Mouse (Mus musculus): ENCODE data around the gene Miga1.
A peak's percentile ranks its signal among the peaks of the same experiment; 100 is the strongest.
"Not testable (repeated sequence)": the region's sequence is repeated elsewhere in the genome, so short reads cannot be mapped to it uniquely, and the experiment has no call there.

Miga1 gene

DNA sequence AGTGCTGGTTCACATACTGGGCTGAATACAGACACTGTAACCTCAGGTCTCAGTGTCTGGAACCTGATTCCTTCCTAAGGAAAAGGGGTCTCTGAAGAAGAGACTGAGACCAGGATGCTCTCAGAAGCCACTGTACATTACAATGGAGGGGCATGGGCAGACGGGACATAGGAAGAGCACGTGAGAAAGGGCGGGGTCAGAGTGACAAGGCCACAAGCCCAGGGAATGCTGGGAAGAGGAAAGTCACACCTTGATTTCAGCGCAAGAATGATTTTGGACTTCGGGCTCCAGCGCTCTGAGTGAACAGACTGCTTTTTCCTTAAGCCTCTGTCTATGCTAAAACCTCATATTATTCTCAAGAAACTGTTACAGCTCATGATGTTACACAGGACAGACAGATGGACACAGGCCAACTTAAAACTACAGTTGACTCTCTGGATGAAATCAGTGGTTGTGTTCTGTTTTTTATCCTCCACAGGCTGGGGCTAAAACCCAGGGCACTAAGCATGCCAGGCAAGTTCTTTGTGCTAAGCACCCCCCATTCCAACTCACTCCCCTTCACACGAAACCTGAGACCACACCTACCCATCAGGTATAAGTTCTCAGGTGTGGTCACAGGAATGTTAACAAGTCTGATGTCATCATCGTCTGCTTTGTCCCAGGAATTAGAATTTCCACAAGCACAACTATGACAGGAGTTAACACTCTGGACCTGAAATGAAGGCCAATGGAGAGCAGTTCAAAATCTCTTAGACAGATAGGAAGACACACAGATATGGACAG lies 18.3 kb downstream of the Miga1 start:
- DNase-seq (ENCODE audit: low read depth, low spot score) = no peak

DNA sequence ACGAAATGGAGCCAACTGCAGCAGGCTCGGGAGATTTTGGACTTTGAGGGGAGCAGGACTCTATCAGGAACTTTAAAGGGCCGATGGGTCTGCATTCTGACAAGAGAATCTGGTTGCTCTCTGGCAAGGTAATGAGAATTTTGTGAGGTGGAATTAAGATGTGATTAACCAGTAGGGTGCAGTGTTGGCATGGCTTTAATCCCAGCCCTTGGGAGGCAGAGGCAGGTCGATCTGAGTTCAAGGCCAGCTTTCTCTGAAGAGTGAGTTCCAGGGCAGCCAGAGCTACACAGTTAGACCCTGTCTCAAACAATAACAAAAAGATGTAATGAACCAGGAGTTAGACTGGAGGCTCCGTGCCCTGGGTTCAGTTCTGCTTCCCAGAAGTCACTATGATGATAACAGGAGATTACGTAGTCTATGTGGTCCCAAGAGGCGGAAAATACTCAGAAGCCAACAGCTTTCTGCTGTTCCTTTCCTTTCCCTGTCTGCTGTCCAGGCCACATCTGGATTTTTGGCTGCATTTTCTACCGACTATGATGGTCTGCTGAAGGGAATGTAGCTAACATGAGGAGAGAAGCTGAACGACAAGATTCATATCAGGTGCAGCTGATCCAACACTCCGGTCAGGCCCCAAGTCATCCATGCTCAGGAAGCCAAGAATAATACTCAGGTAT lies 19.1 kb downstream of the Miga1 start:
- no peak for DNase-seq (ENCODE audit: low read depth, low spot score)

DNA sequence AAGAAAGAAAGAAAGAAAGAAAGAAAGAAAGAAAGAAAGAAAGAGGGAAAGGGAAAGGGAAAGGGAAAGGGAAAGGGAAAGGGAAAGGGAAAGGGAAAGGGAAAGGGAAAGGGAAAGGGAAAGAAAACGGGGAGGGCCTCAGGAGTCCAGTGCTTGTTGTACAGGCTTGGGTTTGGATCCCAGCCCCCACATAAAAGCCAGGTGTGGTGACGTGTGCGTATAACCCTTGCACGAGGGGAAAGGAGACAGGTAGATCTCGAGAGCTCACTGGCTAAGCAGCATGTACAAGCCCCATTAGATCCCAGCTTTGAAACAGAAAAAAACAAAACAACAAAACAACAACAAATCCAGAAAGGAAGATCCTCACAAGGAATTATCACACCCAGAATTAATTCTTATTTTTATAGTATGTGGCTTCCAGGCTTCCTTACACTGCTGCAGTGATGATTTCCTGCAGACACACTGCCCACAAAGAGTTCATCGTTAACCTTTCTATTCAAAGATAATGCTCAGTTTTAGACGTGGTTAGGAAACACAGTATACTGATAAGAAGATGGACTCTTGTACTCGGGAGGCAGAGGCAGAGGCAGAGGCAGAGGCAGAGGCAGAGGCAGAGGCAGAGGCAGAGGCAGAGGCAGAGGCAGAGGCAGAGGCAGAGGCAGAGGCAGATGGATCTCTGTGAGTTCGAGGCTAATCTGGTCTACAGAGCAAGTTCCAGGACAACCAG lies 23.6 kb downstream of the Miga1 start:
- not testable (repeated sequence) for DNase-seq (ENCODE audit: low read depth, low spot score)

DNA sequence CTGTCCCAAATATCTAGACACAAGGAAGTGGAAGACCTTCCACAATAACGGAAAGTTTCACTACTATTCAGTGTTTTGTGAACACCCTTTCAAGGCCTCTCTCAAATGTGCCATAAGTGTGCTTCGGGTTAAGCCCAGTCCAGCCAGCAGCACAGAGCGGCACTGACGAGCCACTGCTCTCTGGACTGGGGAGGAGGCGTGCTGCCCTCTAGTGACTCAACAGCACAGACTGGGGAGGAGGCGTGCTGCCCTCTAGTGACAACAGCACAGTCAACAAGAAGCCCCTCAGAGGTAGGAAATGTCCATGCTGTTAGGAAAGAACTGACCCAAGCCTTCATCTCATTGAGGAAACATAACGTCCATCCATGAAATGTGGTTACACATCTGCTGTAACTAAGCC lies 24.6 kb downstream of the Miga1 start:
- peak; percentile 88 for DNase-seq (ENCODE audit: low read depth, low spot score)

DNA sequence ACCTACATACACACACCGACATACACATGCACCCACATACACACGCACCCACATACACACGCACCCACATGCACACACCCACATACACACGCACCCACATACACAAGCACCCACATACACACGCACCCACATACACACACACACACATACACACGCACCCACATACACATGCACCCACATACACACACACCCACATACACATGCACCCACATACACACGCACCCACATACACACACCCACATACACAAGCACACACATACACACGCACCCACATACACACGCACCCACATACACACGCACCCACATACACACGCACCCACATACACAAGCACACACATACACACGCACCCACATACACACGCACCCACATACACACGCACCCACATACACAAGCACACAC lies 25.5 kb downstream of the Miga1 start:
- not testable (repeated sequence) for DNase-seq (ENCODE audit: low read depth, low spot score)

DNA sequence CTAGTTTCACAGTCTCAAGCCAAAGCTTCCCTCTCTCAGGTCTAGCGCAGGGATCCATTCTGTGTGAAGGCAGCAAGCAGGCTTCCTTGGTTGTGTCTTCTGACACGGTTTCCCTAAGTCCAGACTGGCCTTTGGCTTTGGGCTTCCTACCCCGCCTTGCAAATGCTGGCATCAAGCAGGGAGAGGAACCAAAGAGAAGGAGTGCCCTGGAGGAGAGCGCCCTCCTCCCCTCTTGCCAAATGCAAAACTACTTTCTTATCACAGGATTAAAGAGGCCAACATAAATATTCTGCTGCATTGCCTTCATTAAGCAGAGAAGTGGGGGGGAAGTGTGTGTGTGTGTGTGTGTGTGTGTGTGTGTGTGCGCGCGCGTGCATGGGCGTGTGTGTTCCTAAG lies 31.0 kb downstream of the Miga1 start:
- DNase-seq (ENCODE audit: low read depth, low spot score) = no peak

DNA sequence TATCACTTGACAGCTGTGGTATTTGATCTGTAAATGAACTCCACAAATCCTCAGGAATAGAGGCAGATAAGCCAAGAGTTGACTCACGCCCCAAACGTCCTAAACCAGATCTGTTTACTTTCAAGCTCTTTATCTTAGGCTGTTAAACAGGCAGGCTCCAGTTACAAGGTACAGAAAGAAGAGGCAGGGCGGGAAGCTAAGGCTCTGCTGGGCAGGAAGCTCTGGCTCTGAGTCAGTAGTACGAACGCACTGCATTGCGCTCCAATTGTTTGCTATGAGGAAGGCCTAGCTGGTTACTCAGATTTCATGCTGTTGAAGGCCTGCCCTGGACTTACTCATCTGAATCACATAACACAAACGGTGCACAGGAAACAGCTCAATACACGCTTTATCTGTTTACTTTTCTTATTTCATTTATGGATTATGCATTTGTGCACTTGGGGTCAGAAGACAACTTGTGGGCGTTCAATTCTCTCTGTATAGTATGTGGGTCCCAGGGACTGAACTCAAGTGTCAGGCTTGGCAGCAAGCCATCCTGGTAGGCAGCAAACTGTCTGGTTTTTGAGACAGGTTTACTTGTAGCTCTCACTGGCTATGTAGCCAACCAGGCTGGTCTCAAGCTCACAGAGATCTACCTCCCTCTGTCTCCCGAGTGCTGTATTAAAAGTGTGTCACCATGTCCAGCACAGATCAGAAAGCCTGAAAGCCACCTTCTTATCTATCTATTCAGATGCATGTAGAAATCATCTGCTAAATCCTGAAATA lies 31.5 kb downstream of the Miga1 start:
- DNase-seq (ENCODE audit: low read depth, low spot score) = peak; percentile 59

DNA sequence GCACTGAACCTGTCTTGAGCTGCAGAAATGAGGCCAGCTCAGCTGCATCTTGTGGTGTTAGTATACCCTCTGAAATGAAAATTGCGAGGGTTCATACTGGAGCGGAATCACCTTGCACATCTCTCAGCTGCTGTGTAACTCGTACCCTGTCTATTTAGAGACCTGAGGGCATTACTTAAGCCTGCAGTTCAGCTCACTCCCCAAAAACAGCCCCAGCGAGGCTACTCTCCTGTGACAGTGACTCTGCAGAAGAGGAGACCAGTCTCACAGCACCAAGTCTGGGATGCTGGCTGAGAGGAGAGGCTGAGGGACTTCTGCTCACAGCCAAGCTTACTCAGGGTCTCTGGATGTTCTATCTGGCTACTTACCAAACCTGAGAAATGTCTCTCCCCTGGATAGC lies 34.2 kb downstream of the Miga1 start:
- peak; percentile 92 for DNase-seq (ENCODE audit: low read depth, low spot score)

DNA sequence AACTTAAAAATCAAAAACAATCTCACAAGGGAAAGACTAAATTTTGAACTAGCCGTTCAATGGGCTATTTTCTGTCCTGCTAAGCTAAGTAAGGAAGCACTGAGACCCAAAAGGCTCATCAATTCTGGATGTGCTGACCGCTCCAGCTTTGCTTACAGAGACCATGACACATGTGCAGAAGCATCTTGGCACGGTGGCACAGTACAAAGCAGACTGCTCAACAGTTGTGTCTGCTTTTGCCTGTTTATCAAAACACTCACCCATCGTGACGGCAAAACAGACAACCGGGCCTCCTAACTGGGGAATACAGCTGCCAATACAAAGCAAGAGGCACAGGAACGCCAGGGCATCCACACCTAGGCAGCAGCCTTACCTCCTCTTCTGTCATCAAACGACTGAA lies 35.1 kb downstream of the Miga1 start:
- DNase-seq (ENCODE audit: low read depth, low spot score) = peak; percentile 70

DNA sequence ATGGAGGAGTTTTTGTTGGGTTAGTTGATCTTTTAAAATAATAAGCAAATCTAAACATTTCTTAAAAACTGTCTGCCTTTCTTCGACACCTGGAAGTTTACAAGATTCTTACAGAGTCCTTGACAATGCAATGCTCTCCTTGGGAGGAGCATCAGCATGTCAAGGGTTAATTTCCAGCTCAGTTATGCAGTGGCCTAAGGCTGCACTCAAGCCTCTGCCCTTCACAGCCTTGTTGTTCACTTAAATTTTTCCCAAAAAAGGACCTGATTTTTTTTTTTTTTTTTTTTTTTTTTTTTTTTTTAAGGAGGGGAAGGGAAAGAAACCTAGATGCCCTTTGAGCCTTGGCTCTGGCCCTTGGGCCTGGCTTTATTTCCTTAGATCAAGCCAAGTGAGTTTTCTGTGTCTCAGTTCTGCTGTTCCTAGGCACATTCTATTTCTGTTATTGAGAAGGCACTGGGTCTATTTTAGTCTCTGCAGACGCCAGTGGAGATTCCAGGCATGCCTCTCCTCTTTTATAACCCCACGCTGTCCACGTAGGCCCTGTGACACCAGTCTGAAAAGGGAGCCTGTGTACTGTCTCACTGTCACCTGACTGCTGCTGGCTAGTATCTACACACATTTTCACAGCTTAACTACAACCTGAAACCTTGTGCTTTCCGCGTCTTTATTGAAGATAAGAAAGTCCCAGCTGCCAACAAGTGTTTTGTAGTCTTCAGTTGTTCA lies 36.0 kb downstream of the Miga1 start:
- peak; percentile 96 for DNase-seq (ENCODE audit: low read depth, low spot score)

DNA sequence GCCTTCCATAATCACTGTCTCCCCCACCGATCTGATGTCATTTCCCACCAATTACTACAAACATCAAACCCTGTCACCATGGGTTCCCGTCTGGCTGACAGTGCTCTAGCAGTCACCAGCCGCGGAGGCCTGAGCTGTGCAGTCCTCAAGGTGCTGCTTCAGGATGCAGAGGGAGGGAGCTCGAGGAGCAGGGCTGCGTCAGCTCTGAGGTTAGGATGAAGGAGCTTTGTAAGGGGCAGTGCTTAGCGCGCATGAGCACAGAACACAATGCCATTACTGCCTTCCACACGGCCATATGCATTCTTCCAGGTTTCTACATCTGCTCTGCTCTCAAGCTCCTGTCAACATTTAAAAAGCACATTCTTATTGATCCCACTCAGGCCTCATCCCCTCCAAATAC lies 37.2 kb downstream of the Miga1 start:
- no peak for DNase-seq (ENCODE audit: low read depth, low spot score)

DNA sequence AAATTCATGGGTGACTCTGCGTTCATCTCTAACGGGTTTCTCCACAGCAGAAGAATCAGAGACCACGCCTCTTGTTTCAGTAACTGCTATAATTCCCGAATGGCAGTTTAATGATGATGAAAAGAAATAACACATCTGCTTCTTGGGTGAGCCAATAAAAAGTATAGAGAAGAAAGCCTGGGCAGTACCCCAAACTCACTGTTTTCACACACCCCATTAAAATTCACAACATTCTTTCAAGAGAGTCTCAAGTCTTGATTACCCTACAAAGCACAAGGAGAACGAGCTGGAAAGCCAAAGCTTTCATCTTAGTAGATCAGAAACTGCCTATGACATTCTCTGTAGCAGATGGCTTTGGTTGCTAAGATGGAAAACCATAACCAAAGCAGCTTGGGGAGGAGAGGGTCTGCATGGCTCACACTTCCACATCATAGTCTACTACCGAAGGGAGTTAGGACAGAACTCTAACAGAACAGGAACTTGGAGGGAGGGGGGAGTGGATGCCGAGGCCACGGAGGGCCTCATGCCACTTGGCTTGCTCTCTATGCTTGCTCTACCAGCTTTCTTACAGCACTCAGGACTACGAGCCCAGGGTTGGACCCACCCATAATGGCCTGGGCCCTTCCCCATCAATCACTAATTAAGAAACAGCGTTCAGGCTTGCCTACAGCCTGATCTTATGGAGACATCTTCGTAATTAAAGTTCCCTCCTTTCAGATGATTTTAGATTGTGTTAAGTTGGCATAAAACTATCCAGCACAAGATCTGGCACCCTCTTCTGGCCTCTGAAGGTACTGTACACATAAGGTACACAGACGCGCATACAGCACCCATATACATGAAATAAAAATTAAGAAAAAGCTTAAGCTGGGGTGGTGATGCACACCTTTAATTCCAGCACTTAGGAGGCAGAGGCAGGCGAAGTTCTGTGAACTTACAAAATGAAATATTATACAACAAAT lies 39.5 kb downstream of the Miga1 start:
- no peak for DNase-seq (ENCODE audit: low read depth, low spot score)

DNA sequence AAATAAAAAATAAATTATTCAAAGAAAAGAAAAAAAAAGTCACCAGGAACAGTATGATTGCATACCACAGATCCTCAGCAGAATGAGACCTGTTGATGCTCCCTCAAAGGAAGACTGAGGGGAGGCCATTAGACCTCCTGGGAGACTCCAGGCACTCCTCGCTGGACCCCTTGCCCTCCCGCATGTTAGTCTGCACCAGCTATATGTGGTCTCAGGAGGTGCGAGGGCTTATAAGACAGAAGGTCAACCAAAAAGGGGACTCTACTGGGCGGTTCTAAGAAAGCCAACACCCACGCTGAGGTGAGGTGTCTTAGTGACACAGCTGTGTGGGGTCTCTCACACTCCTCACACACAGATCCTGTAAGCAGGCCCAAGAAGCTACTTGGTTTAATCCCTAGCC lies 44.3 kb downstream of the Miga1 start:
- no peak for DNase-seq (ENCODE audit: low read depth, low spot score)

DNA sequence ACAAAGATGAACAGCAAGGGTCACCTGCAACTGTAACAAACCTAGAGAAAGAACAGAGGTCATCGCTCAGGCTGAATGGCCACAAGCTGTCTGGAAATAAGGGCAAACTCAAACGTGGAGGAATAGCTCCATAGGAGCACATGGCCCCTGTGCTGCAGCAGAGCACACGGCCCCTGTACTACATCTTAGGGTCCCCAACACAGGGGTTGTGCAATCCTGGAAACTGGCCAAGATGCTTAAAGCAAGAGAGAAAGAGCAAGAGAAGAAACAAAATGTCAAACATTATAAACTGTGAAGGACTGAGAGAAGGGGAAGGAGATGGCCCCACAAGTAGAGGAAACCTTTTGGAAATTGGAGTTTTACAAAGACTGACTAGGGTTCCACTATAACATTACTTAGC lies 45.8 kb downstream of the Miga1 start:
- DNase-seq (ENCODE audit: low read depth, low spot score) = no peak

DNA sequence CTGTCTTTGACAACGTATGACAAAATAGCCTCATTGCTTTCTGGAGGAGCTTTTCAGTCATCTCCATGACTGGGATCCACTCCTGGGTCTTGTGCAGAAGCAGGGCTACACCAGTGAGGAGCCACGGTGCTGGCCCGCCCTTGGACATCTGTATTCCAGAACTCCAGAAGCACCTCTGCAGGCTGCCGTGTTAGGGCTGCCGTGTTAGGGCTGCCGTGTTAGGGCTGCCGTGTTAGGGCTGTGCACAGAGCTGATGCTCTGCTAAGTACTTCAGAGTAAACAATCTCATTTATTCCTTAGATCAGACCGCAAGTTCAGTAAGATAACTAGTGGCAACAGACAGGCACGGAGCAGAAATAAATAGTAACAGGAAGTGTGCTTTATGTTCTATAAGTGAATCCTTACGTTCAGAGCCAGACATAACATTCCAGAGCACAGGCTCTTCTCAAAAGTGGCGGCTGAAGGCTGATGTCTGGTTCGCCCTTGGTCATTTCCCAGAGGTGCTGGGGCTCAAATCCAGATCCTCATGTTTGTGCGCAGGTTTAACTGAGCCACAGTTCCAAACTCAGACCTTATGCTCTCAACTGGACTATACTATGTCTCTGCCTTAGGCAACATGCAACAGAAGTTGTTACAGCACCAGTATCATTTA lies 46.6 kb downstream of the Miga1 start:
- no peak for DNase-seq (ENCODE audit: low read depth, low spot score)

DNA sequence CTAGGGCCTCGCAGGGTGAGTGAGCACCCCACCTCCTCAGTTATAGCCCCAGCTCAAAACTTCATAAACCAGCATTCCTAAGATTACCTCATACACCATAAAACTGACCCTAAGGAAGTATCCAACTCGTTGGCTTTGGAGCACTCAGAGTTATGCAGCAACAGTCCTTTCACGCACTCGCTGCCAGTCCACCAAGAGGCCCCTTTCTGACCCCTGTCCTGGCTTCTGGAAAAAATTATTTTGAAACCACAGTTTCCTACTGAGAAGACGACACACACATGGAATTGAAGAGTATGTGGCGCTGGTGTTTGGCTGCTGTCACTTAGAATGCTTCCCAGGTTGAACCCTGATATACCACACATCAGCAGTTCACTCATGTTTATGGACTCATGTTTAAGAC lies 48.3 kb downstream of the Miga1 start:
- no peak for DNase-seq (ENCODE audit: low read depth, low spot score)

DNA sequence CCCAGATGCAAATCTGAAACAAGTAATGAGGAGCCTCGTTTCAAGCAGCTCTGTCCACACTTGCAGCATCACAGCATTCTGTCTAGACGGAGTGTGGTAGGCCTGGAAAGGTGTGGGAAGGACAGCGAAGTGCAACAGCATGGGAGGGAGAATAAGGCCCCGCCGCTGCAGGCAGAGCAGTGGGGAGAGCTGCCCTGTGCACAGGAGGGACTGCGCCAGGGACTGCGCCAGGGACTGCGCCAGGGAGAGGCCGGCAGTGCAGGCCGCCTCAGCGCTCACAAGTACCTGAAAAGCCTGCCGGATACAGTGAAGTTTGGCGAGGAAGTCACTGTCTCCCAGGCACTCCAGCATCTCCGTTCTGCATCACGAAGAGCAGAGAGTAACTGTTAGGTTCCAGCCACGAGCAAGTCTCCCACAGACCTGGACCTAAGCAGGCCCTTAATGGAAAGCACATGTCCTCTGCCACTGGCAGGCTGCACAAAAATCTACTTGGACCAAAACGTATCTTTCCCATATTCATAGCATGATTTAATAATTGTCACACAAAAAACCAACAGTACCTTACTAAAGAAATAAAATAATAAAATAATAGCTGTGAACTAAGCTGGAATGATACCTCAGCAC lies 49.9 kb downstream of the Miga1 start:
- no peak for DNase-seq (ENCODE audit: low read depth, low spot score)

DNA sequence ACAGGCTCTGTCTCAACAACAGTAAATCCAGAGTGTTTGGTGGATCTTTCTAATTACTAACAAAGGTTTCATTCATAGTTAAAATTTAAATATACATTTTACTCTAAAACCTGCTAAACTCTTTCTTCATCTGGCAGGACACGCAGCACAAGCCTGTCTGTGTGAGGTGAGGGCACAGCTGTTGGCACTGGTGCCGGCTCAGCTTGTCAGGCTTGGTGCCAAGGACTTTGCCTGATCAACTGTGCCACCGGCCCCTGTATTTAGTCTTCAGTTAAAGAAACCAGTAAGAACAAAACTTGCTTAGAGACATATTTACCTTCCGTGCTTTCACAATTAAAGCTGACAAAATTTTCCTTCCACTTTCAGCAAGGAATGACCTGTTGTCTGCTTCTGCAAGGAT lies 51.5 kb downstream of the Miga1 start:
- DNase-seq (ENCODE audit: low read depth, low spot score) = peak; percentile 75

DNA sequence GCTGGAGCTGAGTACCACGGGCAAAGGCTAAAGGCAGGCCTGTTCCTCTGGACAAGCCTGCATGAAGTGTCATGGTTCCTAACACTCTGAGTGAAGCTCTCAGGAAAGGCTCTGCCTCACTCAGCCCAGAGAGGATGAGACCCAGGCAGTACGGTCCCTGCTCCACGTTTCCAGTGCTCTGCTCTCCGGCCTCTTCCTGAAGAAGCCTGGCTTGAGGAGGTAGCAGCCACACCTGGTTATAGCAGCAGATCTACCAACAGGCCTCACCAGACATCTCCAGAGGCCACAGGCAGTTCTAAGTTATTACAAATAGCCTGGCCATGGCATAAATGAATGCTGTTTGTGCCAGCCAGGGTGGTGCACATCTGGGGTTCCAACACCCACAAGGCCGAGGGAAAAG lies 51.9 kb downstream of the Miga1 start:
- DNase-seq (ENCODE audit: low read depth, low spot score) = no peak
